Mouse (Mus musculus): ENCODE results near the gene Chga.

Gene Chga

DNA sequence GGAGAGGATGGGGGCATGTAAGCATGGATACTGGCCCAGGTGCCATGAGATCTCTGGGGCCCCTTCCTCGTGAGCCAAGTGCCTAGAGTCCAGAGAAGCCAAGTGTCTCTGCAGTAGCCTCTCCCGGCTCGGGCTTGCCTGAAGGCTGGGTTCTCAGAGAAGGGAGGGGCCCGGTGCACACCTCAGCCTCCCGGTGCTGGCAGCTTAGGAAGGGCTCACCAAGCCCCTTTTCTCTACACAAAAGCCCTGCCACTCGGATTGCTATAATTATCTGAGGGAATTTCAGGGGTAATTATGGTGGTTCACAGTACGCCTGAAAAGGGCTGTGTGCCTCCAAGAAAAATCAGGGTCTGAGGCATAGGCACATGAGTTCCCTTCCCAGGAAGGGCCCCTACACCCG lies 47.1 kb downstream of the Chga start:
- DNase-seq: no peak

DNA sequence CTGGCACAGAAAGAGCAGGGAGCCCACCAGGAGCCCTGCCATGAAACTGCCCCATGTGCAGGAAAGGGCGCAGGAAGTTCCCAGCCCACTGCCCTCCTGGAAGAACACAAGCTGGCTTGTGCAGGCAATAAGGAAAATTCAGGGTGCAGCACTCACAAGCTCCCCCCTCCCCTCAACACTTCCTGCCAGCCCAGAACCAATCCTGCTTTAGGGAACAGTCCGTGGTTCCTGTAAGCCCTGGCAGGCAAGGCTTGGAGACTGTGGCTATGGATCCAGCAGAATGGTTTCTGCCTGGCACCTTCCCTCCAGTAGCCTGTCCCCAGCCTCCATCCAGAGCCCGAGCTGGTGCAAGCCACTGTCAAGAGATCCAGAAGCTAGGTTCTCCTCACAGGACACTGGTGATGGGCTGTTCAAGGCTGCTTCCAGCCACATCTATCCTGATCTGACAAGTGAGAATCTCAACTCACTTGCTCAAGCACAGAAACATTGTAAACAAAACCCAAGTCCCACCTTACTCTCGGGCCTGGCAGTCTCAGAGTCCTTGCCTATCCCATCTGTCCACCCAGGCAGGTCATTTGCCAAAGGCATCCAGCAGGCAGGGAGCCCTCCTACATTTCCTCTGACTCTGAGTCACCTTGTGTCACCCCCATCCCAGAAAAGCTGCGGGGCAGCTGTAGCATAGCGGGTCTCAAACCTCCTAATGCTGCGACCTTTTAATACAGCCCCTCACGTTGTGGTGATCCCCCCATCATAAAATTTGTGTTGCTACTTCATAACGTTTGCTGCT lies 47.7 kb downstream of the Chga start:
- DNase-seq: no peak

DNA sequence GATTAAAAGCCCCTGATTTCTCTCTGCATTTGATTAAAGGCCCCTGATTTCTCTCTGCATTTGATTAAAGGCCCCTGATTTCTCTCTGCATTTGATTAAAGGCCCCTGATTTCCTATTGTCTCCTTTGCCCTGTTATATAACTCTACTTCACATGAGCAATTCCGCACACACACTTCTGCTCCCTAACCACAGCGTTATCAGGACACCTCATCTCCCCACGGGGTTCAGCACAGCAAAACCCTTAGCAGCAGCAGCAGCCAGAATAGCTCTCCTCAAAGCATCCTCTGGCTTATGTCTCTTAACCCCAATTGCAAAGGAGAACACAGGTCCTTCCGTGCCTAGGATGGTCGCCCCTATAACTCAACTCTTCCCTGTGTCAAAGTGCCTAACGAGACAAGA lies 50.8 kb downstream of the Chga start:
- no peak for DNase-seq

DNA sequence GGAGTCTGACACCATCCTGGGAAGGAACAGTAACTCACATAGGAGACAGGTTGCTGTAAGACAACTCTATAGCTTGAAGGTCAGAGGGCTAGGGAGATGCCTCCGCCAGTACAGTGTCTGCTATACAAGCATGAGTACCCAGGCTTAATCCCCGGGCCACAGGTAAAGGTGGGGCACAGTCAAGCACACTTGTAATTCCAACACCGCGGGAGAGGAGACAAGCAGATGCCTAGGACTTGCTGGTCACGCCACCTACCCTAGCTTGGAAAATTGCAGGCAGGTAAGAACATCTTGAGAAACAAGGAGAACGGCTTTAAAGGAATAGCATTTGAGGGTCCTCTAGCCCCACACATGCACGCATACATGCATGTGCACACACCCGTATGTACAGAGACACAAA lies 52.3 kb downstream of the Chga start:
- DNase-seq: no peak

DNA sequence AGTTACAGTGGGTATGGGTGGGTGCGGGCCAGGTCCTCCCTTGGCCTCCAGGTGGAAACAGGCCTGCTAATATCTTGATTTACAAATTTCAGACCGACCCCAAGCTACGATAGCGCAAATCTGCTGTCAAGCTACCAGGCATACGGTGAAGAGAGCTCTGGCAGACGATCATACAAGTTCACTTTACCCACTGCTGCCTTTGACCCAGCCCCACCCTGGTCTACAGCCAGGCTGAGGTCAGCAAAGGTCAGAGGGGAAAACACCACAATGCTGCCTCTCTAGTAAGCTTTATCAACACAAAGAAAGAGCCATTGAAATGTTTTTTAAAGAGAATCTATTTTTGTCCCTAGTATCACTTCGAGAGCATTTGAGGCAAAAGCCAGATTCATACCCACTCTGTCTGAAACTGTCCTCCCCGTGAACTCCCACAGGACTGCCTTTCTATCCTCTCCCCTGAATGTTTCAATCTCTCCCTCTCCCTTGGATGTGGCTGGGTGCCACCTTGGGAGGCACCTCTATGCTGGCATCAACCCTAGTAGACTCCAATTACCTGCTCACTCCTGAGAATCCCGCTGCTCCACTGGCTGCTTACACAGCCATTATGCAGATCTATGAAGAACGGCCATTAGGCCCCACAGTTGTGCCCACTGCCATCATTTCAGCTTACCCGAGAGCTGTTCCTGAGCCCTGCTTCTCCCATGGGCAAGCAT lies 53.2 kb downstream of the Chga start:
- no peak for DNase-seq

DNA sequence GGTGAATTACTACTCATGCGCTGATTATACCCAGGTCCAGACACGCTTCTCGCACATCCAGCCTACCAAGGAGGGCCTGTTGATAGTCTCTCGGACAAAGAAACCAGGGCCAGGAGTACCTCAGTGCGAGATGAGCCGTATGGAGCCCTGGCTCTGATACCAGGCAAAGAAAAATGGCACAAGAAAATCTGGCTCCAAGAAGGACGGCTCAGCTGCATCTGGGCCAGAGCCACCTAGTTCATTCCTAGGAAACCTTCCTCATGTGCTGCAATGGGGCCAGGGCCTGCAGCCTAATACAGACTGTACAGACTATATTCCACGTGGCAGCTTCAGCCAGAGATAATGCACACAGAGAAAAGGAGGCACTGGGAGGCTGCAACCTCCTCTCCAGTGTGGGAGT lies 56.2 kb downstream of the Chga start:
- no peak for DNase-seq

DNA sequence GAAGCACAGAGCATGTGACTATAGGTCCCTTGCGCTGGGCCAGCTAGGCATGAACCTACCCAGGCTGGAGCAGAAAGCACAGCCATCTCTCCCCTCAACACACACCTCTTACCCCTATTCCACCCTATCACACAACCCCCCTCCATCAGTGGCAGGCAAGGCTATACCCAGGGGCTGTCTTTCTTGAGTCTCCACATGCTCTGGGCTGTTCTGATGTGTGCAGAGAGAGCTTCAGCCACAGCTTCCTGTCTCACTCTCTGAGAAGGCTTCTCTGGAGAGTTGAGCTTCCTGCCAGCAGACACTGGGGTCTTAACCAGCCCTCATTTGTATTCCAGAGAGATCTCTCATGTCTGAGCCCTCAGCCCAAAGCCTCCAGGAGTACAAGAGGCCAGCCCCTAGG lies 57.7 kb downstream of the Chga start:
- no peak for DNase-seq

DNA sequence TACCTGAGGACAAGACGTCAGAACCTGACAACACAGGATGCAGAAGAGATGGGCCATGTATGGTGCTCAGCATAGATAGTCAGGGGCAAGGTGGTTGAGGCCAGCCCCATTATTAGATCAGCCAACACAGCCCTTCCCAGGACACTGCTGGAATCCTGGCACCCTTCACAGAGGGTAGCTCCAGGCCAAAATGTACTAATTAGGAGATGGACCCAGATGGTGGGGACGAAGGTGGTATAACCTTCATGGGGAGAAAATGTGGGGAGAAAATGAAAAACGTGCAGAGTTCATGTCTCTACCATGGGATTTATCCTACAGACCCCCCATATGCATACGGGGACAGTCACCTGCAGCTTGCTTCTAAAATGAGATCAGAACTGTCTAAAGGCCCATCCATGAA lies 58.6 kb downstream of the Chga start:
- no peak for DNase-seq

All from lung, postnatal 14 days (tissue).